Mouse (Mus musculus): Measurements from ENCODE around the gene Pid1.
"Not testable (repeated sequence)": the region's sequence is repeated elsewhere in the genome, so short reads cannot be mapped to it uniquely, and the experiment has no call there.

The Pid1 gene

DNA sequence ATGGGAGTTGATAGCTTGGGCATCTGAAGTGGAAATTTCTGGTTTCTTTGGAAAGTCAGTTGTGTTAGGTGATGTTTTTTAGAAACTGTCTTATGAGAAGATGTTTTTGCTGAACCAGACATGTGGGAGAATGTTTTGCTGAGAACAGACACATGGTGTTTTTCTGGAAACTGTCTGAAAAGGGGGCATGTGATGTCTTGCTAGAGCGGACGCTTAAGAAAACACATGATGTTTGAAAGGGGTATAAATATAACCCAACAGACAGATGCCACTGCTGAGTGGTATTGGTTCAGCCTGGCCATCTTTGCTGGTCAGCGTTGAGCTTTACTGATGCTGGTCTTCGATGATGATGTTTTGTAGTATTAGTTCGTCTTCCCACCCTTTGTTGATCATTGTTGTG, 6.8 kb downstream of the Pid1 start:
- DNase-seq: no peak

GRCm38 (mm10) chr1:84350262-84350661, 13.7 kb downstream of the Pid1 start:
- DNase-seq: no peak

DNA sequence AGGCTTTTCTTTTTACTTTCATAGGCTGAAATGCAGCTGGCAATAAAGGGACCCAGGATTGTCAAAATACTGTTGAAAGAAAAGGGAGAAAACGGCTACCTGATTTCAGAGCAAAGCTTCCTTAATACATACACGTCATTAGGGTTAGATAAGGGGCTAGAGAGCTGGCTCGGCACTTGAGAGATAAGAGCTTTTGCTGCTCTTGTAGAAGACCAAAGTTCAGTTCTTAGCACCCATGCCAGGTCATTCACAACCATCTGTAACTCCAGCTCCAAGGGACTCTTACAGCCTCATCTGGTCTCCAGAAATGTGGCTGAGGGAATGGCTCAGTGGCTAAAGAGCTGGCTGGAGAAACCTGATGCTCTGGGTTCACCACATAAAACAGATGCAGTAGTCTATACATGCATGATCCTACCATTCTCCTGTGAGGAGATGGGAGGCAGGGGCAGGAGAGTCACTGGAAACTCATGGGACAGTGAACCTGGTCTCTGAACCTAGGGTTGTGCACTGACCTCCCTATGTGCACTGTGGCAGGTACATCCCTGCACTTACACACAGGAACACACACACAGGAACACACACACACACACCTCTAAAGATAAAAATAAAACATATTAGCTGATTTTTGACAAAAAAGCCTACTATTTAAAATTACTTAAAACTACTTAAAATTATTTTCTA, 16.0 kb downstream of the Pid1 start:
- no peak for DNase-seq

DNA sequence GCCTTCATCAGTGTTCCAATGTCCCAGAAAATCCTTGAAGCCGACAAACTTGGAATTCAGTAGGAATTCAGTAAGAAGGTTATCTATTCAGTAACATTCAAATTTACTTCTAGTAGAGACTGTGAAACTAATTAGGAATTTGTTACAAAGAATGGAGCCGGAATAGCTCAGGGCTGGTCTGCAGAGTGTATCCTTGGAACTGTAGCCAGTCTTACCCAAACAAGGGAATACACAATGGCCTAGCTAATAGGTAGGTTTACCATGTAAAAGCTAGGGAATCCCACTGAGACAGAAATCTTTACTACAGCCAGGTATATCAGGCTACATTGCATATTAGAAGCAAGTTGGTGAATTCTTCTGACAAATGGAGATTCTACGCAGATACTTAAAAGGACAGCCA, 31.2 kb downstream of the Pid1 start:
- not testable (repeated sequence) for DNase-seq

- not testable (repeated sequence) for DNase-seq
These were observed 32.1 kb downstream of the Pid1 start for GRCm38 (mm10) chr1:84331861-84332260.

- no peak for DNase-seq
These were observed 38.7 kb downstream of the Pid1 start for GRCm38 (mm10) chr1:84325309-84325708.

DNA sequence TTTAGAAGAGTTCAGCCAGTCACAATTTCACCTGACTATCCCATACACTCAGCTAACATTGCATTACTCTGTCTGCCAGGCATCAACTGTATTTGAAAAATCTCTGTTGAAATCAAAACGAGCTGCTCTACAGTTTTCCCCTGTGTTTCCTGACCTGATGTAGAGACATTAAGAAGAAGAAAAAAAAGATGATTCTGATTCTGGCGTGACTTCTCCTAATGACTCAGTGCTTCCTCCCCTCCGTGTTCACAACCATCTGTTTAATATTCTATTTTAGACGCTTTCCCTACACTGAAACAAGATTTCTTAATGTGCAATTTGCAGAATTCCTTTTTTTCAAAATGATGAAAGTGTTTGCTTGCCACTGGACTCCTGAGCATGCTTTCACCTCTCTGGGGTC, 42.7 kb downstream of the Pid1 start:
- DNase-seq: peak; percentile 19

- DNase-seq: no peak
These were observed 45.4 kb downstream of the Pid1 start for GRCm38 (mm10) chr1:84318569-84318968.

DNA sequence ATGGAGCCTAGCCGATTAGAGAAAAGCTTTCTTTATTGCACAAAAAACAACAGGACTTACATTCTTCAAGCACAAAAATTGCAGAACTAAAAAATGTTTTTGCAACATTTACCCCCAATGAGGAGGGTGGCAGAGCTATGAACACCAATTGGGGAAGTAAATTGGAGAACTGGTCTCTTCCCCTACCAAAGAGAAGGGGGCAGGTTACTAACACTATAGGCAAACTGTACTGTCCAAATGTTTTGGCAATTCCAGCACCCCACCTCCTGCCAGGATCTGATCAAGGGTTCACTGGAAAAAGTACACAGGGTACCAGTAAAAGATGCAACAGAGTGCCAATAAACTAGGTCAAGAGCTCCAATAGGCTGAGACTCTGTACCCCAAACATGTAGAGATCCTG, 46.2 kb downstream of the Pid1 start:
- DNase-seq: no peak

DNA sequence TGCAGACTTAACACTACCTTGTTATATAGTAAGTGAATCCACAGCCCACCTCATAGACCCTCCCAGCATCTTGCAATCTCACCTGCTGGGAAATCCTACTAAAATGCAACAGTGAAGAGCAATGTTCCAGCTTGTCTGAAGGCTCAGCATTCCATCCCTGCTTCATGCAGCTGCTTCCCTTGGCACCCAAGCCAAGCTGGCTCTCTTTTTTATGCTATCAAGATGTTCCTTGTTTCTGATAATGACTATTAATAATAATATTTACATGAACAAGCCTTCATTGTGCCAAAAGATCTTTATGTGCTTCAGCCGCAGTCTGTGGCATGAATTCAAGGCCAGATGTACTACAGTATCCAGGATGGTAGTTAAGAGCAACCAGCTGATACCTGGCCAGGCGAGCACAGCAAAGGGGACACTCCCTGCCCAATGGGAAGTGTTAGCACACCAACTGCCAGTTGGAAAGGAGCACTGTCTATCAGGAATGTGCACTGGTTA, 54.0 kb downstream of the Pid1 start:
- no peak for DNase-seq

DNA sequence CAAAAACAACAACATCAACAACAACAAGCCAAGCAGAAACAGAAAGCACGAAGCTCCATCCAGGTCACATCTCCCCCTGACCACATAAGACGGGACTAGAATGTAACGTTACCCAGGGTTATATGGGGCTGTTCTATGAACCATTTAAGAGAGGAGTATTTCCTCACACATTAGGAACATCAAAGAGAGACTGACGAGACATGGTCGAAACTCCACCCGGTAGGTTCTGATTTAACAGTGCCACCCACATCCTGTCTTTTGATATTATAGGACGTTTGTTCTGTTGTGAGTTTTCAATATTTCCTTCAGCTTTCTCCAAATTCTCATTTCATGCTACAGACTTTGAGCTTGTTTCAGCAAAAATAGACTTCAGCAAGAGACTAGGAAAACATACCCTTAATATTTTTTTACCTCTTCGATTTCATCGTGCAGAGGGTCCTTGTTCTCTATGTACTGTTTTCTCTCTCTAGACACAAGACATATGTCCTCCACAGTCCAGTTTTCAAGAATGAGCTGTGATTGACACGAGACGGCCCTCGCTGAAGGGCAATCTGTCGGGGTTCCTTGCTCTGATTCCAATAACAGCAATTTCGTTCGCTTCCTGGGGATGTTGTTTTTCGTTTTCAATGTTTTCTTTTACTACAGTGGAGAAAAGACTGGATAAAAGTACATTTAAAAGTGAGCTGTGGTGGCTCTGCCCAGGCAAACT, 58.1 kb downstream of the Pid1 start:
- DNase-seq: no peak

GRCm38 (mm10) chr1:84302788-84303187, 61.2 kb downstream of the Pid1 start:
- DNase-seq: no peak

DNA sequence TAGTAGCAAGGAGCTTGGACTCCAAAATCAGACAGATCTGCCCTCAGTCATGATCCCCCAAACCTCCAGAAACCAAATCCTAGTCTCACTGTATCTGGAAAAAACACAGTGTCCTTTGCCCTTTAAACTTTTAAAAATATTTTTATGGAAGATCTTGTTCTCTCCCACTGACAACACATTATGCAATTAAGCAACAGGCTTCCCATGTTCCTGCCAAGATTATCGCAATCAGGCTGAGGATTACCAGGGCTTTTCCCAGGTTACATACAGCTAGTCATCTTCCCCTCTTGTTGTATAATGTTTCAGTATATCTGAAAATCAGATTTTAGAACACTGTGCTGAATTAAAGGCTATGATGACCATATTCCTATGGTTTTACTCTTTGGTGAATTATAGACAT, 64.3 kb downstream of the Pid1 start:
- no peak for DNase-seq

DNA sequence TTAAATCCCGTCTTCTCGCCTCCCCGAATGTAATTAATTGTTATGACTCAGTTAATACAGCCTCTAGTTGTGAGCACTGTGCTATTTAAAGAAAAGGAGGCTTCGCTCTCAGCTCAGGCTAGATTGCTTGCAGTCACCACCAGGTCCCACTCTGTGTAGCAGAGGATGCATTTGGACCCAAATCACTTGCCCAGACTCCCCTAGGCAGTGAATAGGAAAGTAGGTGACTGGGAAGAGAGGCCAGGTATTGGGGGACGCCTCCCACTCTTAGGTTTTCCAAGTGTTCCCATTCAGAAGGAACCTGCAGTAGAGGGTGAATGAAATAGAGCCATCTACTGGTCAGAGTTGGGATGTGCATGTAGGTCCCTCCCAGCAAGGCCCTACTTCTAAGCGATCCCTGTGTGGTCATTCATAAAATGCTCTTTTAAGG, 77.3 kb downstream of the Pid1 start:
- peak; percentile 72 for DNase-seq

DNA sequence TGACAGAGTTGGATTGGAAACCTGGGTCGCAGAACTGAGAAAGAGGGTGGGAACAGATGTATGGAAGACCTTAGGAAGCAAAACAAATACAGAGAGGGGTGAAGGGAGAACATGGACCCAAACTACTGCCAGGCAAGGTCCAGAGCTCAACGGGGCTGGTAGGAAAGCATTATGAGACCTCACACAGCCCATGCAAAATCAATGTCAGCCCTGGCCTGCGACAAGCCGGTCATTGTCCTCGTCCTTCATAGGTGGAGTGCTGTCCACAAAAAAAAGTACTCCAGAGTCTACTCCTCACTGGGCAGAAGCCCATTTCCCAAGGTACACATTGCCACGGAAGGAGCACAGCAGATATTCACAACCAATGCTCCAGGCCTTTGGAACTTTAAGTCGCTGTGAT, 78.4 kb downstream of the Pid1 start:
- DNase-seq: no peak

- DNase-seq: peak; percentile 68
These were observed 79.5 kb downstream of the Pid1 start for GRCm38 (mm10) chr1:84284293-84285068.

GRCm38 (mm10) chr1:84283119-84283518, 80.9 kb downstream of the Pid1 start:
- peak; percentile 58 for DNase-seq

DNA sequence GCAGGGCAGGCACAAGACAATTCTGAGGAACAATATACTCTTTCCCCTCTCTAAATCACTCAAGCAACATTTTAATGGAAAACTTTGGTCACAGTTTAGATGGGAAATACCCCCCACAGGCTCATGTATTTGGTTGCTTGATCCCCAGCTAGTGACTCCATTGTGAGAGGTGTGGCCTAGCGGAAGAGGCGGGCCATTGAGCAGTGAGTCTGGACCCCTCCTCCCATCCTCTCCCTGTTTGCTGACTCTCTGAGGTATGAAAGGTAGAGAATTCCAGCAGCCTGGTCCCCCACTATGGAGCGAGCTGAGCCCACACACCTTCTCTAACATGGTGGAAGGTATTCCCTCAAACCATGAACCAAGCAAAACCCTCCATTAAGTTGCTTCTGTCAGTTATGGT, 83.8 kb downstream of the Pid1 start:
- no peak for DNase-seq

GRCm38 (mm10) chr1:84278359-84279255, 85.4 kb downstream of the Pid1 start:
- no peak for DNase-seq

DNA sequence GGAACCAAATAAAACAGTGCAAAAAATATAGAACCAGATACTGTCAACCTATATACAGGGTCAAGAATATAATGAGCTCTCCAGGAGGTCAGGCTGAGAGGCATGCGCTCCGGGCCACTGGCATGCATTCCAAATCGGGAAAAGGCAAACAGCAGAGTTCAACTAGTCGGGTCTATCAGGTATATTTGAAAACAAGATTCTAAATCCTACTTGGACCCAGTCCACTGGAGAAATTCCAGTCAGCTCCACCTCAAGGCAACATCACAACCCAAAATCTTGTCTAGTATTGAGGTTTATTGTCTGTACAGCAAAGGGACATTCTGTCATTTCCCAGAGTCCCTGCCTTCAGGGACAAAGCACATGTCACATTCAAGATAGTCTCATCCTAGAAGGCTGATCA, 91.0 kb downstream of the Pid1 start:
- no peak for DNase-seq

DNA sequence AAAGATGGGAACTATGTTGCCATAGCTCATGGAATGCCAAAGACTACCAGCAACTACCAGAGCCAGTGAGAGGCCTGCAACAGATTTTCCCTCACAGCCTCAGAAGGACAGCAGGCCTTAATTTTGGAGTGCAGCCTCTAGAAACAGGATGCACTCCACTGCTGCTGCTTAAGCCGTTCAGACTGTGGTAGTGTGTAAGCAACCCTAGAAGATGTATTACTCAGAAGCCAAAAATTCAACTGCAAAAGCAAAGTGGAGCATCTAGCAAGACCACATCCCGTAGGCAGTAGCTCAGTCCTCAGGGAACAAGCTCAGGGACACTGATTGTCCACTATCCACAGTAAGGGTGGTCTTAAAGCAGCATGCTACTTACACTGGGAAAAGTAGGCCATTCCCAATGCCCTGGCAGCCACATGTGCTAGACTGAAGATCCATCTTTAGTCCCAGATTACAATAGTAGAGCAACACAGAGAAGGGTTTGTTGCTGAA, 92.2 kb downstream of the Pid1 start:
- DNase-seq: no peak

DNA sequence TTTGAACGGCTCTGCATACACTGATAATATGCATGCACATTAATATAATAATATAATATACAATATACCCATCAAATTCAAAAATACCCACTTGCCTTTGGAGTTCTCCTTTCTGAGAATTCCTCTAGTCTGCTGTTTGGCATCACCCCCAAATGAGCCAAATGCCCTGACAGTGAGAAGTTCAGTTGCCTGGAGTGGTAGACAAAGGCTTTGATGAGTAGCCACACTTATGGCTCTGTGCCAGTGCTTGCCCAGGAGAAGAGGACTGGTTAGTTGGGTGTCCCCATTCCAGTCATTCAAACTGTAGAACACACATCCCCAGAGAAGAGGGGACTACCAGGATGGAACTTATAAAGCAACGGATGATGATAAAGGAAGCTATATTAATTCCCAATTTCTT, 106.3 kb downstream of the Pid1 start:
- no peak for DNase-seq

Measured in right cerebral cortex, adult 18-20 months (tissue).